Mouse (Mus musculus): Measurements from ENCODE around the gene Pcnx4.

Pcnx4 gene

GRCm38 (mm10) chr12:72536021-72536597 lies at the start of gene Pcnx4:
Gene Pcnx4 (plus strand): TSS chr12:72536383.
- peak; percentile 97 for DNase-seq (ENCODE audit: low spot score)

- DNase-seq (ENCODE audit: low spot score), result no peak
Observed at GRCm38 (mm10) chr12:72487498-72487897, 48.7 kb upstream of the Pcnx4 start.

GRCm38 (mm10) chr12:72489995-72490394 lies 46.2 kb upstream of the Pcnx4 start:
- DNase-seq (ENCODE audit: low spot score), result no peak

- no peak for DNase-seq (ENCODE audit: low spot score)
Observed at GRCm38 (mm10) chr12:72491063-72491719, 45.0 kb upstream of the Pcnx4 start.

GRCm38 (mm10) chr12:72496866-72497600 lies 39.1 kb upstream of the Pcnx4 start:
- DNase-seq (ENCODE audit: low spot score), result no peak

GRCm38 (mm10) chr12:72509606-72510005 lies 26.6 kb upstream of the Pcnx4 start:
- no peak for DNase-seq (ENCODE audit: low spot score)

GRCm38 (mm10) chr12:72515446-72515845 lies 20.7 kb upstream of the Pcnx4 start:
- peak; percentile 75 for DNase-seq (ENCODE audit: low spot score)

- no peak for DNase-seq (ENCODE audit: low spot score)
Observed at GRCm38 (mm10) chr12:72518114-72518728, 18.0 kb upstream of the Pcnx4 start.

- DNase-seq (ENCODE audit: low spot score), result peak; percentile 42
Observed at GRCm38 (mm10) chr12:72519352-72519751, 16.8 kb upstream of the Pcnx4 start.

GRCm38 (mm10) chr12:72519855-72520254 lies 16.3 kb upstream of the Pcnx4 start:
- DNase-seq (ENCODE audit: low spot score), result no peak

GRCm38 (mm10) chr12:72520645-72521044 lies 15.5 kb upstream of the Pcnx4 start:
- peak; percentile 80 for DNase-seq (ENCODE audit: low spot score)

- DNase-seq (ENCODE audit: low spot score), result no peak
Observed at GRCm38 (mm10) chr12:72525588-72525987, 10.6 kb upstream of the Pcnx4 start.

GRCm38 (mm10) chr12:72532303-72532702 lies 3.9 kb upstream of the Pcnx4 start:
- no peak for DNase-seq (ENCODE audit: low spot score)

- DNase-seq (ENCODE audit: low spot score), result no peak
Observed at GRCm38 (mm10) chr12:72533986-72534385, 2.2 kb upstream of the Pcnx4 start.

GRCm38 (mm10) chr12:72535599-72535998 lies 584 bp upstream of the Pcnx4 start:
- DNase-seq (ENCODE audit: low spot score), result no peak

GRCm38 (mm10) chr12:72538571-72538970 lies 2.4 kb downstream of the Pcnx4 start:
- DNase-seq (ENCODE audit: low spot score), result no peak

GRCm38 (mm10) chr12:72554347-72554746 lies 18.2 kb downstream of the Pcnx4 start:
- DNase-seq (ENCODE audit: low spot score), result no peak

GRCm38 (mm10) chr12:72564281-72564795 lies 28.2 kb downstream of the Pcnx4 start:
- DNase-seq (ENCODE audit: low spot score), result no peak

- no peak for DNase-seq (ENCODE audit: low spot score)
Observed at GRCm38 (mm10) chr12:72582021-72582420, 45.8 kb downstream of the Pcnx4 start.

GRCm38 (mm10) chr12:72583099-72583498 lies 46.9 kb downstream of the Pcnx4 start:
- no peak for DNase-seq (ENCODE audit: low spot score)

GRCm38 (mm10) chr12:72585339-72585738 lies 49.2 kb downstream of the Pcnx4 start:
- no peak for DNase-seq (ENCODE audit: low spot score)

- DNase-seq (ENCODE audit: low spot score), result no peak
Observed at GRCm38 (mm10) chr12:72592991-72593390, 56.8 kb downstream of the Pcnx4 start.

GRCm38 (mm10) chr12:72594001-72594400 lies 57.8 kb downstream of the Pcnx4 start:
- DNase-seq (ENCODE audit: low spot score), result no peak
